Mouse (Mus musculus) layer of hippocampus, postnatal 14 days (tissue): Measurements from ENCODE around the gene Asap2. TPM values are rescaled to one million over a fixed set of nuclear protein-coding genes. Genes with fewer than 3 reads are reported as not detected.

Source experiments
- DNase-seq, 2 experiments: peaks; one replicate each; pipeline ENCODE4 v3.0.0; 2021 to 2022; ENCODE audit warnings: low spot score in 2 of 2, mixed read lengths in 1 of 2
- total RNA-seq, 2 experiments: library from RNA; stranded (reverse); gene quantifications; 2 replicates each; pipeline ENCODE4 v1.2.3; 2021

Gene Asap2
- total RNA-seq, 2 experiments from 2014 or later = 46.6 to 50.1 TPM

DNA sequence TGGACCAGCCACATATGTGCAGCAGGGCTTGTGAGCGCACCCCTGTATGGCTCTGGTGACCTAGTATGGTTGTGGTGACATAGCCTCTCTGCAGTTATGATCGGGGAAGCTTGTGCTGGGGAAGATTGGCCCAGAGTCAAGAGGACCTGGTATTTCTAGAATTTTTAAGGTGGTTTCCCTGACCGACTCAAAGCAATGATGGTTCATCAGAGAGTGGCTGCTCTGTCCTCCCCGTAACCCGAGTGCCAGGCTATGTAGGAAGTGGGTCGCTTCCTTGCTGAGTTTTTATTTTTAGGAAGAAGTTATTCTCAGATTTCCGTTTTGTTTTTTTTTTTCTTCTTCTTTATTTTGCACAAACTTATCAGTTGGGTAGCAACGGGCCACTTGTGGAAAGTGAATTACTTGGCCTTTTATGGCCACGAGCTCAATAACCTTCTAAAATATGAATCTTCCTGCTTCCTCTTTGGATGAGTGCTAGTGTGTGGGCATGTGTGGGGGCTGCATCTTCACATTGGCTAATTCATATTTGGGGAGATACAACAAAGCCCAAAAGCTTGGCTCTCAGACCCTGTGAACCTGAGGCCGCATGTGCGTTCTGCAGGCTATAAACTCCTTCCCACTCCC is 218.0 kb downstream of the Asap2 start:
- DNase-seq = no peak

DNA sequence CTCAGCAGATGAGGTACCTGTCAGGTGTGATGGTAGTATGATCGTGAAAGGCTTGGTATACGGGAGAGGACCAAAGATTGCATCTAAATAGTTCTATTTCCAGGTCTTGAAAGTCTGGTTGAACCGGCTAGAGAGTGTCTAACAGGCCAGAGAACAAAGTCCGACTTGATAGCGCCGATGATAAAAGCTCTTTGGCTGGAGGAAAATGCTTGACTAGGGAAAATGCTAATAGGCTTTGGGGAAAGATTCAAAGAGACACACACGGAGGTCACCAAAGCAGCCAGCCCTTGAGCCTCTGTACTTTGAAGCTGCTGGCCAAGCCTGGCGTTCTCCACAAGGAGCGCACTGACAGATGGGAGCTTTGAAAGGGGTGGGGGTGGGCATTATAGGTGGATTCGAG is 219.0 kb downstream of the Asap2 start:
- DNase-seq = no peak

DNA sequence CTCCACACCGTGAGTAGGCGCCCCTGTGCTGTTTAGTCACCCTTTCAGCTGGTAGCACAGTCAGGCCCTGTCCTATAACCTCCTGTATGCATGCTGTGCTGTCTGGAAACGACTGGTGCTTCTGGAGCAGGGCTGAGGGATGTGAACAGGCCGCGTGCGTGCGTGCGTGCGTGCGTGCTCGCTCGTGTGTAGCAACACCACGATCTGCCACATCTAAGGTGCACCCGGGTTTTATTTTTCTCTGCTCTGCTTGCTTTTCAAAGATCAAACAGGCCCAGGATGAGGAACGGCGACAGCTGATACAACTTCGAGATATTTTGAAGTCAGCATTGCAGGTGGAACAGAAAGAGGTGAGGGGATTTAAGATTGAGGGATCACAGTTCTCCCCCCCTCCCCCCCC is 222.6 kb downstream of the Asap2 start:
- DNase-seq = no peak

GRCm38 (mm10) chr12:21214551-21215165 is 224.4 kb downstream of the Asap2 start:
- no peak for DNase-seq

GRCm38 (mm10) chr12:21217776-21218444 is 227.7 kb downstream of the Asap2 start:
- DNase-seq = no peak

DNA sequence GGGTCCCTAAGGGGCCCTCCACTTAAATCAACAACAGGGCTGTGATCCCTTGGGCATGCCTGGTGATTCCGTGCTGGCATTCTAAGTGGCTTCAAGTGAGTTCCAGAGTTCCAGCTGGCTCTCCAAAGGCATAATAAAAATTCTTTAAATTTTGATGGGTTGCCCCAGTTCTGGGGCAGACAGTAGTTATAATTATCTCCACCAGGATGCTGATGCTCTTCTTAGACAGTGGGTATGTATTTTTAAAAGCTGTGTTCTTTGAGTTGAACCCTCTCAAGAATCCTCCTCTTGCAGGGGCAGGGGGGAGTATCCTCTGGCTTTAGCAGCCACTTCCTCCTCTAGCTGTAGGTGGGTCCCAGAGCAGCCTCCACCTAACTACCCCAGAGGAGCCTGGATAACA is 230.3 kb downstream of the Asap2 start:
- DNase-seq = no peak

GRCm38 (mm10) chr12:21223923-21224322 is 233.7 kb downstream of the Asap2 start:
- DNase-seq = no peak

DNA sequence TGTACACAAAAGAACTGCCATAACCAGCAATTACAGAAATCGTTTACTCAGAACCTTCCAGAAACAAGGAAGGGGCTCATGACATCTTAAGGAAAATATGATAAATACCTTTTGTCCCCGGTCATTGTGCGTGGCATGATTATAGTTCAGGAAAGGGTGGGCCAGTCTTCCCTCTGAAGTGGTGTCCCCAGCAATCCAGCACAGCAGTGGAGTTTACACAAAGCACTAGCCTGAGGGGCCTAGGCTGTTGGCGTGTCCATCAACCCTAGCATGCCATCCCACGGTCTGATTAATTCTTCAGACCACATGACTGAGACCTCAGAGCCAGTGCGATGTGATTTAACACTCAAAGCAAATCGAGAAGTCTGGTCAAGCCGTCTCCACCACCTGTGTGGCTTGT is 235.1 kb downstream of the Asap2 start:
- no peak for DNase-seq

DNA sequence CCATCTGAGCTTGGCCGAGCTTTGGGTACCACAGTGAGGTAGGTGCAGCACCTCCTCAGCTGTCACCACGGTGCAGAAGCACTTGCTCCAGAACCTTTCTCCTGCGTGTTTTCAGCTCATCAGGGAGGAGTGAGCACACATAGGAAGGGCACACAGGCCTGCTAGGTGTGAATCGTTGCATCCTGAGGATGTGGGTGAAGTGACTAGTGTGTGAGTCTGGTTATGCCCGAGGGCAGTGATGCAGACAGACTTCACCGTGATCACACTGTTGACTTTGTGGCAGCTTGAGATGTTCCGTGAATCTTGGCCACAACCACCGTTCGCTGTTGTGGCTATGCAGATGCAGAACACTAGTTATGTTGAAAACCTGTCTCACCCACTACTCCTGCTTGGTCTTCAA is 236.1 kb downstream of the Asap2 start:
- DNase-seq = no peak

GRCm38 (mm10) chr12:21227076-21227980 is 237.1 kb downstream of the Asap2 start:
- peak in 1 of 2 experiments; percentile 55 for DNase-seq

DNA sequence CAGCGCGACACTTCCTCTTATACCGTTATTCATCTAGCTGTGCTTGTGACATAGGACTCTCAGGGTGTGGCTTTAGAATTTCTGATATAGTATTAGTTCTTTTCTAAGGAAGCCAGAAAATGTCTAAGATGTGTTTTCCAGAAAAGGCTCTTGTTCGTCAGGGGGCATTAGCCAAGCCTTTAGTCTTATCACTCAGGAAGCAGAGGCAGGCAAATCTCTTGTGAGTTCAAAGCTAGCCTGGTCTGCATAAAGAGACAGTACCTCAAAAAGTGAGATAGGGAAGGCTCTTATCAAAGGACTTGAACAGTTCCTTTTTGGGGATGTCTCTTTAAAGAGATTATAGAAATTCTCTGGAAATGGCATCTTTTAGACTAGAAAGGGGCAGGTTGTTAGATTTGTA is 238.4 kb downstream of the Asap2 start:
- no peak for DNase-seq

DNA sequence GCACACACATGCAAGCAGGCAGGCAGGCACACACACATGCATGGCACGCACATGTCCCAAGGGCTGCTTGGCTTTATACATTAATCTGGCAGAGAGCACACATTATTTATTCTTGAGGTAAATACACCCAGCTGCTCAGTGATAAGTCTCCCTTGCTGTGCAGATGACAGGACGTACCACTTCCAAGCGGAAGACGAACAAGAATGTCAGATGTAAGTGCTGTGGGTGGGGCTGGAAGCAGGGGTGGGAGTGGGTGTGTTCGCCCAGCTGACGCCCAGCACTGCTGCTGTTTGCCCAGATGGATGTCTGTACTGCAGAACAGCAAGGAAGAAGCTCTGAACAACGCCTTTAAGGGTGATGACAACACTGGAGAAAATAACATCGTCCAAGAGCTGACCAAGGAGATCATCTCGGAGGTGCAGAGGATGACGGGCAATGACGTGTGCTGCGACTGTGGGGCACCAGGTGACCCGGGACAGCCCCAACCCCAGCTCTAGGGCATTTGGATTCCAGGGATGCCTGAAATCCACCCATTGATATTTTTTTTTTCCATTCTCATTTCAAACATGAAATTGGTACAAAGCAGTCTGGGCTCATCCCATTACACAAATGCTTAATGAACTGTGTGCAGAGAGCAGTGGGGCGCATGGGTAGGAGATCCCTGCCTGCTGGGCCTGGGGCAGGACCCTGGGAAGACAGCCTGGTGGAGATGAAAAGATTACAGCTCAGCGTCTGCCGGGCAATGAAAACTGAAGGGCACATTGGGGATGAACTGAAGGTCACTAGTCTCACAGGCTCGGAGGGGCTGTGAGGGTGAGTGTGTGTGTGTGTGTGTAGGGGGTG is 239.0 kb downstream of the Asap2 start:
- peak; percentile 17 to 45 for DNase-seq

DNA sequence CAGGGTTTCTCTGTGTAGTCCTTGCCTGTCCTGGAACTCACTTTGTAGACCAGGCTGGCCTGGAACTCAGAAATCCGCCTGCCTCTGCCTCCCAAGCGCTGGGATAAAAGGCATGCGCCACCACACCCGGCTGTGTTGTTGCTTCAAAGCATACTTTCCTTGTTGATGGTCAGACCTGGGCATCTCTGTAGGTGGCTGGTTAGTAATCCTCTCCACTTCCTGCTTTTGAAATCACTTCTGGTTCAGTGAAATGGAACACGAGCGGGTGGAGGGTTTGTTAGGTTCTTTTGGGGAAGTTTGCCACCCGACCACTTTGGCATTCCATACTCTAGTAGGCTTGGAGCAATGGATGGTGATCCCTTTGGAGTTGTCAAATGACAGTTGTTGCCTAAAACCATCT is 243.5 kb downstream of the Asap2 start:
- DNase-seq = no peak

DNA sequence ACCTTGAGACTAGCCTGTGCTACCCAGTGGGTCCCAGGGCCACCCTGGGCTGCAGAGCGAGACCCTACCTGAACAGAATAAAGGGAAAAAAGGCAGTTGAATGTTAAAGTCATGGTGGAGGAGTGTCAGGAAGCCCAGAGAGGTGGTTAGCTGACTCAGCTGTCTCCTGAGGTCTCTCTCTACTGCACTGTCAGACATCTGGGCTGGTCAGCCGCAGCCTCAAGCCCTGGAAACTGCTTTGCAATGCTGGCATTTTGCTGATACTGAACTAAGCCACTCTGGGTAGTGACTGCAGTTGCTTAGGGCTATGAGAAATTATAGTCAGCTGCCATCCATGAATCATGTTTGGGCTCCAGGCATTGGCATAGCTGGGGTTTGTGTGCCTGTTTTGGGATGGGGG is 244.3 kb downstream of the Asap2 start:
- no peak for DNase-seq

- DNase-seq = no peak
These were observed 251.7 kb downstream of the Asap2 start for GRCm38 (mm10) chr12:21241965-21242364.

GRCm38 (mm10) chr12:21244375-21244960 is 254.2 kb downstream of the Asap2 start:
- no peak for DNase-seq

GRCm38 (mm10) chr12:21247711-21248392 is 257.6 kb downstream of the Asap2 start:
- DNase-seq = no peak

DNA sequence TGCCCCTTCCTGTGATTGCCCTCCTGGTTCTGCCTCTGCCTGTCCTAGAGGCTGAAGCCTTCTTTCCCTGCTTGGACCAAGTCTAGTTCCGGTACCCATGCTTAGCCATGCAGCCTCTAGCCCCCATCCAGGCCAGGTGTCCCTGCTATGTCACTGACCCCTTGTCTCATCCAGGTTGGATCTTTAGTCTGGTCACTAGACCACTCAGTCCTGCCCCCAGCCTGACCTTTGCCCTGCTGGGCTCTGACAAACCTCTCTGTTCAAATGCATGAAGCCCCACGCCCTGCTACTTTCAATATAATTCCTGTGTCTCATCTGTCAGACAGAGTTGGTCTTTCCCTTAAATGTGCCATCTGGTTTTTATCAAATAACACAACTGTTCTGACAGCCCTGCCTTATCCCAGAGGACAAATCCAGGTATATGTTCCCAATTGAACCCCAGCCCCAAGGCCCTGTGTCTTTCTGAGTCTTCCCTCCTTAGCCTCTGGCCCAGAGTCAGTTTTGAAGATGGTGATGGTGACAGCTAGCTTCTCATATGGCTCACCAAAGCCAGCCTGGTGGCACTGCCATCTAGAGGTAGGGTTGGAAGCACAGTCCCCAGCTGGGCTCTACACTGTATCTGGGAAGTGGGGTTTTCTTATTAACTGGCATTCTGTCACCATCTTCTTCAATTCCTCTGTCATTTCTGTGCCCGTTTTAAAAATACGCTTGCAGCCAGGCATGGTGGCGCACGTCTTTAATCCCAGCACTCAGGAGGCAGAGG is 270.4 kb downstream of the Asap2 start:
- DNase-seq = no peak

- DNase-seq = no peak
These were observed 271.3 kb downstream of the Asap2 start for GRCm38 (mm10) chr12:21261521-21261920.
